Mouse (Mus musculus) liver, postnatal 0 days (tissue): Measurements from ENCODE around the gene Lpgat1. TPM values are rescaled to one million over a fixed set of nuclear protein-coding genes. Genes with fewer than 3 reads are reported as not detected.

Source experiments
- ATAC-seq: fragments of 200-750 bp; cut with Nextera tagmentation; 2 replicates; pipeline ENCODE4 v1.8.0; 2017; ENCODE audit warnings: mild to moderate bottlenecking, moderate library complexity
- DNase-seq: peaks from one replicate; pipeline ENCODE4 v3.0.0-alpha.2; 2016
- H3K27ac ChIP-seq: fragments of 300-500 bp; sonication (generic); 2 replicates; pipeline ENCODE4 v1.5.1; 2014; ENCODE audit warnings: antibody characterized with exemption, moderate library complexity, mild to moderate bottlenecking, low read depth
- H3K27me3 ChIP-seq: fragments of 300-500 bp; sonication (generic); 2 replicates; pipeline ENCODE4 v1.6.1; 2014; ENCODE audit warnings: low read length, control low read depth, mixed read lengths; ENCODE audit not compliant: insufficient read depth
- H3K36me3 ChIP-seq: fragments of 300-500 bp; sonication (generic); replicated peaks from 2 replicates; pipeline ENCODE4 v1.6.1; 2014; ENCODE audit warnings: mild to moderate bottlenecking, control low read depth, low read length, moderate library complexity, mixed read lengths; ENCODE audit not compliant: insufficient read depth
- H3K4me1 ChIP-seq: fragments of 300-500 bp; sonication (generic); 2 replicates; pipeline ENCODE4 v1.6.1; 2014; ENCODE audit warnings: antibody characterized with exemption, mild to moderate bottlenecking, control low read depth; ENCODE audit not compliant: insufficient read depth
- H3K4me2 ChIP-seq: fragments of 300-500 bp; sonication (generic); 2 replicates; pipeline ENCODE4 v1.6.1; 2014; ENCODE audit warnings: low read depth, mild to moderate bottlenecking, low read length, moderate library complexity, mixed read lengths
- H3K4me3 ChIP-seq: fragments of 300-500 bp; sonication (generic); 2 replicates; pipeline ENCODE4 v1.5.1; 2014; ENCODE audit warnings: low read depth, low read length
- H3K9ac ChIP-seq: fragments of 300-500 bp; sonication (generic); replicated peaks from 2 replicates; pipeline ENCODE4 v1.6.1; 2014; ENCODE audit warnings: mild to moderate bottlenecking, moderate library complexity
- H3K9me3 ChIP-seq: fragments of 300-500 bp; sonication (generic); 2 replicates; pipeline ENCODE4 v1.6.1; 2016; ENCODE audit warnings: mild to moderate bottlenecking, control low read depth, low read length, mixed read lengths
- CTCF ChIP-seq: sonication (generic); IDR thresholded peaks from 2 replicates; pipeline ENCODE4 v1.5.1; 2016; ENCODE audit warnings: antibody characterized with exemption, low read depth
- EP300 ChIP-seq: IDR thresholded peaks from 2 replicates; pipeline ENCODE4 v1.6.1; 2016; ENCODE audit warnings: antibody characterized with exemption, low read depth, mild to moderate bottlenecking
- WGBS: fragments of 180-500 bp; shearing (Covaris S2); extraction: QIAGEN DNeasy Blood & Tissue Kit; methylation state at CpG from one replicate; pipeline ENCODE4 v1.1.7; 2014; ENCODE audit not compliant: insufficient replicate concordance; 5-methylcytosine and 5-hydroxymethylcytosine counted together
- polyA plus RNA-seq: library from polyadenylated mRNA; unstranded; fragments of >200 nt; fragmentation: Nextera tagmentation; extraction: Ambion mirVana; gene quantifications from 2 replicates; pipeline ENCODE4 v1.2.1, GENCODE M21; 2015

Gene Lpgat1
- polyA plus RNA-seq, 1 experiment from 2014 or later = 95.0 TPM

GRCm38 (mm10) chr1:191775116-191775515 is 57.5 kb downstream of the Lpgat1 start:
- no peak overlapping the region for H3K9ac ChIP-seq
- H3K9me3 ChIP-seq = no peaks in the 10 kb centered on the region
- H3K4me2 ChIP-seq = no peak overlapping the region
- H3K27me3 ChIP-seq = no peaks in the 10 kb centered on the region
- 79% methylated on average over 8 of the region's 8 CpGs for WGBS
- ATAC-seq = no peak
- peaks cover 53% of the 10 kb centered on the region for H3K36me3 ChIP-seq
- no peak for DNase-seq
- no peaks in the 10 kb centered on the region for H3K4me1 ChIP-seq
- no peak overlapping the region for H3K27ac ChIP-seq
- TF ChIP-seq CTCF = no peak
- TF ChIP-seq EP300 = no peak
- no peak overlapping the region for H3K4me3 ChIP-seq

- Histone ChIP-seq H3K4me1 (no peaks in the 10 kb centered on the region), H3K36me3 (peaks cover 59% of the 10 kb centered on the region), H3K27me3 (no peaks in the 10 kb centered on the region), H3K4me3 (no peak overlapping the region), H3K27ac (no peak overlapping the region), H3K4me2 (no peak overlapping the region), H3K9me3 (no peaks in the 10 kb centered on the region), H3K9ac (no peak overlapping the region)
- 83% methylated on average over 8 of the region's 8 CpGs for WGBS
- ATAC-seq (no peak), DNase-seq (no peak)
- TF ChIP-seq CTCF (no peak), EP300 (no peak)
These were observed 59.9 kb downstream of the Lpgat1 start for GRCm38 (mm10) chr1:191777521-191777920.

- no peak for ATAC-seq
- Histone ChIP-seq H3K4me1 (no peaks in the 10 kb centered on the region), H3K27me3 (no peaks in the 10 kb centered on the region), H3K36me3 (peaks cover 43% of the 10 kb centered on the region), H3K4me3 (no peak overlapping the region), H3K9ac (no peak overlapping the region), H3K9me3 (no peaks in the 10 kb centered on the region), H3K4me2 (no peak overlapping the region), H3K27ac (no peak overlapping the region)
- WGBS = 84% methylated on average over 1 of the region's 1 CpGs
- no peak for DNase-seq
- TF ChIP-seq EP300 (no peak), CTCF (no peak)
These were observed 62.8 kb downstream of the Lpgat1 start for GRCm38 (mm10) chr1:191780470-191780869.

- Histone ChIP-seq H3K9ac (no peak overlapping the region), H3K36me3 (peaks cover 13% of the 10 kb centered on the region), H3K9me3 (no peaks in the 10 kb centered on the region), H3K27ac (no peak overlapping the region), H3K4me3 (no peak overlapping the region), H3K27me3 (no peaks in the 10 kb centered on the region), H3K4me2 (no peak overlapping the region), H3K4me1 (no peaks in the 10 kb centered on the region)
- no peak for ATAC-seq
- TF ChIP-seq EP300 = no peak
- TF ChIP-seq CTCF = no peak
- WGBS = 78% methylated on average over 11 of the region's 11 CpGs
- no peak for DNase-seq
These were observed 67.5 kb downstream of the Lpgat1 start for GRCm38 (mm10) chr1:191785108-191785507.

- no peaks in the 10 kb centered on the region for H3K27me3 ChIP-seq
- H3K36me3 ChIP-seq = peaks cover 3% of the 10 kb centered on the region; the same call in 1 of the 2 replicates
- no peaks in the 10 kb centered on the region for H3K9me3 ChIP-seq
- no peak for TF ChIP-seq CTCF
- TF ChIP-seq EP300 = no peak
- DNase-seq = no peak
- no peak overlapping the region for H3K4me3 ChIP-seq
- no peaks in the 10 kb centered on the region for H3K4me1 ChIP-seq
- no peak for ATAC-seq
- no peak overlapping the region for H3K4me2 ChIP-seq
- no peak overlapping the region for H3K27ac ChIP-seq
- 59% methylated on average over 6 of the region's 6 CpGs for WGBS
- no peak overlapping the region for H3K9ac ChIP-seq
These were observed 68.6 kb downstream of the Lpgat1 start for GRCm38 (mm10) chr1:191786255-191786654.

GRCm38 (mm10) chr1:191787379-191787778 is 69.7 kb downstream of the Lpgat1 start:
- no peak for ATAC-seq
- TF ChIP-seq CTCF (no peak), EP300 (no peak)
- H3K27ac ChIP-seq = no peak overlapping the region
- 44% methylated on average over 4 of the region's 4 CpGs for WGBS
- no peaks in the 10 kb centered on the region for H3K27me3 ChIP-seq
- DNase-seq = no peak
- no peaks in the 10 kb centered on the region for H3K9me3 ChIP-seq
- no peak overlapping the region for H3K4me2 ChIP-seq
- H3K4me1 ChIP-seq = no peaks in the 10 kb centered on the region
- no peaks in the 10 kb centered on the region for H3K36me3 ChIP-seq
- no peak overlapping the region for H3K9ac ChIP-seq
- no peak overlapping the region for H3K4me3 ChIP-seq

- H3K4me1 ChIP-seq = peaks cover 12% of the 10 kb centered on the region
- no peaks in the 10 kb centered on the region for H3K36me3 ChIP-seq
- H3K27me3 ChIP-seq = no peaks in the 10 kb centered on the region
- no peak for ATAC-seq
- no peak overlapping the region for H3K4me2 ChIP-seq
- TF ChIP-seq EP300 = no peak
- TF ChIP-seq CTCF = no peak
- H3K4me3 ChIP-seq = no peak overlapping the region
- no peak for DNase-seq
- H3K27ac ChIP-seq = peak overlapping the region; percentile 31
- 71% methylated on average over 8 of the region's 8 CpGs for WGBS
- no peak overlapping the region for H3K9ac ChIP-seq
- H3K9me3 ChIP-seq = no peaks in the 10 kb centered on the region
These were observed 75.4 kb downstream of the Lpgat1 start for GRCm38 (mm10) chr1:191792991-191793390.
